Mouse (Mus musculus) lung, adult 2 months (tissue): Measurements from ENCODE around the gene Npc1l1.

Experiments used
- CTCF ChIP-seq: fragments of 200-500 bp; IDR thresholded peaks from 2 replicates; pipeline ENCODE4 v1.5.1; 2011; ENCODE audit warnings: mild to moderate bottlenecking, low read length, control low read depth; ENCODE audit not compliant: insufficient read depth
- POLR2A ChIP-seq: fragments of 200-500 bp; IDR thresholded peaks from 2 replicates; pipeline ENCODE4 v1.6.1; 2011; ENCODE audit warnings: low read depth, mild to moderate bottlenecking, control low read depth, low read length, borderline replicate concordance; ENCODE audit errors: extremely low read depth

- no peak for TF ChIP-seq CTCF
- TF ChIP-seq POLR2A = no peak
Observed at GRCm38 (mm10) chr11:6218189-6218896, 11.6 kb downstream of the Npc1l1 start.
